Mouse (Mus musculus) lung, postnatal 4 days (tissue): ENCODE results near the gene Tmprss4.

Experiments
- DNase-seq, 2 experiments: peaks; one replicate each; pipeline ENCODE4 v3.0.0; 2021

Gene Tmprss4

GRCm38 (mm10) chr9:45196125-45196830 lies 7.6 kb downstream of the Tmprss4 start:
- DNase-seq, result no peak

GRCm38 (mm10) chr9:45195468-45195867 lies 8.4 kb downstream of the Tmprss4 start:
- DNase-seq, result no peak

GRCm38 (mm10) chr9:45189661-45190174 lies 14.2 kb downstream of the Tmprss4 start:
- DNase-seq, result no peak

GRCm38 (mm10) chr9:45188570-45189563 lies 15.0 kb downstream of the Tmprss4 start:
- DNase-seq, result no peak

- DNase-seq, result no peak
These were observed 18.6 kb downstream of the Tmprss4 start for GRCm38 (mm10) chr9:45185250-45185649.

- no peak for DNase-seq
These were observed 20.6 kb downstream of the Tmprss4 start for GRCm38 (mm10) chr9:45183266-45183665.

GRCm38 (mm10) chr9:45182521-45182920 lies 21.4 kb downstream of the Tmprss4 start:
- no peak for DNase-seq

GRCm38 (mm10) chr9:45181770-45182169 lies 22.1 kb downstream of the Tmprss4 start, which contains the start of gene BC049352:
BC049352 (plus strand) TSS chr9:45182007.
- no peak for DNase-seq

- no peak for DNase-seq
These were observed 24.6 kb downstream of the Tmprss4 start for GRCm38 (mm10) chr9:45179282-45179681.

- no peak for DNase-seq
These were observed 30.4 kb downstream of the Tmprss4 start for GRCm38 (mm10) chr9:45173475-45173874.

GRCm38 (mm10) chr9:45171073-45171610 lies 32.8 kb downstream of the Tmprss4 start:
- no peak for DNase-seq

GRCm38 (mm10) chr9:45170150-45170549 lies 33.7 kb downstream of the Tmprss4 start:
- DNase-seq, result no peak

GRCm38 (mm10) chr9:45167903-45168302 lies 36.0 kb downstream of the Tmprss4 start:
- no peak for DNase-seq

GRCm38 (mm10) chr9:45153361-45153760 lies 50.5 kb downstream of the Tmprss4 start:
- no peak for DNase-seq

- DNase-seq, result no peak
These were observed 53.0 kb downstream of the Tmprss4 start for GRCm38 (mm10) chr9:45150933-45151332.

GRCm38 (mm10) chr9:45146267-45146597 lies 57.7 kb downstream of the Tmprss4 start:
- DNase-seq, result peak; percentile 28 to 75

GRCm38 (mm10) chr9:45145533-45146266 lies 58.2 kb downstream of the Tmprss4 start:
- peak in 1 of 2 experiments; percentile 18 for DNase-seq

GRCm38 (mm10) chr9:45142686-45143085 lies 61.2 kb downstream of the Tmprss4 start:
- no peak for DNase-seq

GRCm38 (mm10) chr9:45140945-45141344 lies 62.9 kb downstream of the Tmprss4 start:
- no peak for DNase-seq

GRCm38 (mm10) chr9:45139082-45139481 lies 64.8 kb downstream of the Tmprss4 start:
- no peak for DNase-seq

- peak; percentile 33 to 50 for DNase-seq
These were observed 65.5 kb downstream of the Tmprss4 start, which contains the start of gene Scn4b for GRCm38 (mm10) chr9:45138191-45139032. Scn4b (plus strand) TSS chr9:45138395.
